Mouse (Mus musculus): Measurements from ENCODE around the gene Smpd4. TPM values are rescaled to one million over a fixed set of nuclear protein-coding genes. Genes with fewer than 3 reads are reported as not detected.
"Not testable (repeated sequence)": the region's sequence is repeated elsewhere in the genome, so short reads cannot be mapped to it uniquely, and the experiment has no call there.

Smpd4 gene
- 30.5 and 31.8 TPM in 2 replicates for polyA plus RNA-seq (2016; fragmentation: Nextera tagmentation; extraction: Ambion mirVana)

DNA sequence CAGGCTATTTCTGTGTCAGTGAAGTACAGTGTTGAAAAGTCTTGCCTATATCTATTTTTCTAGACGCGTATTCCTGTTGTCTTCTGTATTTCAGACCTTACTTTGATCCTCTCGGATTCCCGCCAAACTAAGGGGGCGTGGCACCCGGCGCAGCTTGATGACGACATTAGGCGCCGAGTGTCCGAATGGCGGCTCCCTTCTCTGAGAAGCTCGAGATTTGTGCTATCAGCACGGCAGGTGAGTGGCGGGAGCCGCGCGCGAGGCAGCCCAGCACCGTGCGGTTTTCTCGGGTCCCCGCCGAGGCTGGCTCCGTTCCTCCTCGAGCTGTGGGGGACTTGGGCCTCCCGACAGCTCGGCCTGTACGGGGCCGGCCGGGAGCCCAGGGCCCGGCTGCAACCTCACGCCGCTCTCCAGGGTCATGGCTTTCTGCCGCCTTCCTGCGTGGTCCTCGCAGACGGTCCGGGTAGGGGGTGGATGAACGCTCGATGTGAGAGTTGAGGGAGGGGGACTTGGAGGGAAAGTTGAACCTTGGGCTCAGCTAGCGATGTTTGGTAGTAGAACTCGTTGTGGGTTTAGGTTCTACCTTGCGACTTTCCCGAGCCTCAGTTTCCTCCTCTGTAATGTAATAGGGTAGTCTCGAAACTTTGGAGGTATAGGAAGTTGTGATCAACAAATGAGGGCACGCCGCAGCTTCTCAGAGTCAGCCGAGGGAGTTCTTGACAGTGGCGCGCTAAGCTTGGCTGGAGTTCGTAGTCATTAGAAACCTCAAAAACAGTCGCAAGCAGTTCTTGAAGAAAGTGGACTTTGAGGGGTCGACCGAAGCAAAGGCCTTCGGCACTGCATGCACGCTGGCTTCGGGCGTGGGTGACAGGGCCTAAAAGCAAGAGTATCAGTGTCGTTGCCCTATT, at the start of gene Smpd4:
Gene Smpd4 (plus strand): TSS at position 157 of the 908 bp plus-strand sequence.
- ATAC-seq (ENCODE audit: low FRiP score, low read depth): peak; percentile 89
- WGBS: 3% methylated on average over 60 of the region's 60 CpGs
- Histone ChIP-seq H3K4me3 (peak within 1 kb of the TSS; percentile 90), H3K9me3 (no peaks in the 10 kb centered on the region), H3K4me1 (peaks cover 10% of the 10 kb centered on the region), H3K4me2 (replicated peaks) (peak within 1 kb of the TSS; percentile 83), H3K27ac (no peak within 1 kb of the TSS), H3K36me3 (peaks cover 20% of the 10 kb centered on the region), H3K27me3 (replicated peaks) (no peaks in the 10 kb centered on the region), H3K9ac (peak within 1 kb of the TSS; percentile 80)

DNA sequence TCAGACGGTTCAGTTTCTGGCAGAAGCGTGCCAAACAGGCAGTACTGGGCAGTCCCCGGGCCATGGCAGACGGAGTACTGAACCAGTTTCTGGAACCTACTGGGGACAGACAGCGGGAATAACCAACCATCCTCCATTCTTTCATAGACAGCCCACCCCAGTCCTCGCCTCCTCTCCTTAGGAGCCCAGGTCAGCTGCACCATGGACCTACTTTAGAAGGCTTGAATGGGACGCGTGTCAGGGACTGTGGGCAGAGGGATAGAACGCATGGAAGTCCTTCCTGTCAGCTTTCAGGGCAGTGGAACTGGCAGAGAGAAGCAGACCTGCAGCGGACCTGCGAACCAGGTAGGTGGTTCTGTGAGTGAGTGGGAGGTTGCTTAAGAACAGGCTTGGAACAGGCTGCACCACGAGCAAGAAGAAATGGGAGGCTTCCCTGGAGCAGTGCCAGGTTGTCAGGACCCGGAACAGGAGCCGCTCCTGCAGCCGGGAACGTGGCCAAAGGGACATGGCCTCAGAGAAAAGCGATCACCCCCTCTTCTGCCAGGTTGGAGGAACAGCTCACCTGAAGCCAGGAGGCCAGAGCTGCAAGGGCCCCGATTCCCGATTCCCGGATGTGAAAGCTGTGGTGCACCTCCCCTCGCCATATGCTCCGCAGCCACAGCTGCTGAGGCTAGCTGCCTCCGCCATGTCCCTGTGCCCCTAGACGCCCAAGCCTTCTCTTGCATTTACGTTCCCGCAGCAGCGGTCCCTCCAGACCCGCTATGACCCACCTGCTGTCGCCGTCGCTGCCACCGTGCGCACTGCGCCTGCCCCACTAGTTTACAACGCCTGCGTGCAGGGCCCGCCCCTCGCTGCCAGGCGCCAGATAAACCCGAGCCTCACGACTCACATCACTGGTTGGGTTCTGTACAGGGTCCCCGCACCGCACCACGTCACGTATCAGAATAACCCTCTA, 43.0 kb upstream of the Smpd4 start:
- WGBS: 14% methylated on average over 45 of the region's 45 CpGs
- peaks cover 10% of the 10 kb centered on the region; the same call in 1 of the 2 replicates for H3K4me1 ChIP-seq
- peak overlapping the region; percentile 73 for H3K4me2 ChIP-seq (replicated peaks)
- H3K36me3 ChIP-seq: no peaks in the 10 kb centered on the region
- peak overlapping the region; percentile 59 for H3K9ac ChIP-seq
- H3K27ac ChIP-seq: no peak overlapping the region; the same call in 1 of the 2 replicates
- ATAC-seq (ENCODE audit: low FRiP score, low read depth): peak; percentile 41; the same call in 1 of the 2 replicates
- peaks cover 40% of the 10 kb centered on the region for H3K27me3 ChIP-seq (replicated peaks)
- H3K9me3 ChIP-seq: no peaks in the 10 kb centered on the region
- peak overlapping the region; percentile 46 for H3K4me3 ChIP-seq

DNA sequence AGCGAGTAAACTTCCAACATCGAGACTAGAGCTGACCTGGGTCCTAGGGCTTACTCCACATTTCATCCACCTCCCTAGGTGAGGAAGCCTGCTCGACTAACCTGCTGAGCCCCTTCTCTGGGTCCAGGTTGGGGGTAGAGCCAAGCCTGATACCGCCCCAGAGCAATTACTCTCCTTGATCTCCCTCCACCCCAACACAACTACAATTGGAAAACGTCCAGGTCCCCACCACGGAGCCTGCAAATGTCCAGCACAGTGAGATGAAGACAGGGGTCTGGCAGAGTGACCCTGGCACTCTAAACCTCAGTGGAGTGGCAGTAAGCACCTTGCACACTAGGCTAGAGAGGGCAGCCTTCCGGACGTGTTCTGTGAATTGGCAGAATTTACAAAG, 42.3 kb upstream of the Smpd4 start:
- Histone ChIP-seq H3K36me3 (no peaks in the 10 kb centered on the region), H3K27ac (no peak overlapping the region), H3K27me3 (replicated peaks) (peaks cover 37% of the 10 kb centered on the region), H3K4me3 (peak overlapping the region; percentile 46), H3K4me2 (replicated peaks) (peak overlapping the region; percentile 73), H3K4me1 (peaks cover 10% of the 10 kb centered on the region; the same call in 1 of the 2 replicates), H3K9ac (peak overlapping the region; percentile 59), H3K9me3 (no peaks in the 10 kb centered on the region)
- no peak for ATAC-seq (ENCODE audit: low FRiP score, low read depth)
- WGBS: 13% methylated on average over 8 of the region's 8 CpGs

DNA sequence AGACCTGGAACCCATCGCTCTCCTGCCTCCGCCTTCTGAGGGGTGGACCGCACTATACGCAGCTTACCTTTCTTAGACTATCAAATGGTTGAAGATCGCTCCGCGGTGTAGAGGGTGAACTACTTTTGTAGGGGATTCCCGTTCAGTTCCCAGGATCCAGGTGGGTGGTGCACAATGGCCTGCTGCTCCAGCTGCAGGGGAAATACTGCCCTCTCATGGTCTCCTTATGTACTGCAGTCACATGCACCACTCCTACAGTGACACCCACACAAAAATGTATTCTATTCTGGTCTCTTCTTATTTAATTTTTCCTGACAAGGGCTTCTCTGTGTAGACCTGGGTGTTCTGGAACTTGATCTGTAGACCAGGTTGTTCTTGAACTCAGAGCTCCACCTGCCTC, 36.1 kb upstream of the Smpd4 start, which contains the start of gene Slc7a4:
Gene Slc7a4 (minus strand): TSS at position 151 of the 400 bp plus-strand sequence.
- H3K9me3 ChIP-seq: no peaks in the 10 kb centered on the region
- ATAC-seq (ENCODE audit: low FRiP score, low read depth): no peak
- WGBS: 11% methylated on average over 8 of the region's 8 CpGs
- H3K9ac ChIP-seq: no peak within 1 kb of the TSS
- H3K4me2 ChIP-seq (replicated peaks): no peak within 1 kb of the TSS
- H3K4me1 ChIP-seq: no peaks in the 10 kb centered on the region
- H3K27ac ChIP-seq: no peak within 1 kb of the TSS
- H3K27me3 ChIP-seq (replicated peaks): peaks cover under 1% of the 10 kb centered on the region; the same call in 1 of the 2 replicates
- H3K36me3 ChIP-seq: no peaks in the 10 kb centered on the region
- H3K4me3 ChIP-seq: no peak within 1 kb of the TSS

DNA sequence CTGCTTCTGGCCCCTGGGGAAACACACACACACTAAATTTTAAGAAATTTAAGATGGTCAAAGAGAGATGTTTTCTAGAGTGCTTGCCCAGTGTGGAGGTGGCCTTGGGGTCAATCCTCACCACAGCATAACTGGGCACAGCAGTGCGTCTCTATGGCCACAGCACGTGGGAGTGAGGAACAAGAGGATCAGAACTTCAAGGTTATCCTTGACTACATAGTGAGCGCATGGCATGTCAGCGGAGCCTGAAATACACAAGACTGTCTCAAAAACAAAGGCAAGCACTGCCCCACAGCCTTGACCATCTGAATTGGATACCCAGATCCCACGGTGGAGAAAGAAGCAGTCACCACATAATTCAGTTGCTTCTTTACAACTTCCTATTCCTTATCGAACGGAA, 34.6 kb upstream of the Smpd4 start:
- H3K27me3 ChIP-seq (replicated peaks): no peaks in the 10 kb centered on the region
- H3K27ac ChIP-seq: no peak overlapping the region
- no peaks in the 10 kb centered on the region for H3K36me3 ChIP-seq
- H3K9ac ChIP-seq: no peak overlapping the region
- ATAC-seq (ENCODE audit: low FRiP score, low read depth): no peak
- no peaks in the 10 kb centered on the region for H3K9me3 ChIP-seq
- no peak overlapping the region for H3K4me3 ChIP-seq
- 87% methylated on average over 7 of the region's 7 CpGs for WGBS
- no peak overlapping the region for H3K4me2 ChIP-seq (replicated peaks)
- H3K4me1 ChIP-seq: no peaks in the 10 kb centered on the region

DNA sequence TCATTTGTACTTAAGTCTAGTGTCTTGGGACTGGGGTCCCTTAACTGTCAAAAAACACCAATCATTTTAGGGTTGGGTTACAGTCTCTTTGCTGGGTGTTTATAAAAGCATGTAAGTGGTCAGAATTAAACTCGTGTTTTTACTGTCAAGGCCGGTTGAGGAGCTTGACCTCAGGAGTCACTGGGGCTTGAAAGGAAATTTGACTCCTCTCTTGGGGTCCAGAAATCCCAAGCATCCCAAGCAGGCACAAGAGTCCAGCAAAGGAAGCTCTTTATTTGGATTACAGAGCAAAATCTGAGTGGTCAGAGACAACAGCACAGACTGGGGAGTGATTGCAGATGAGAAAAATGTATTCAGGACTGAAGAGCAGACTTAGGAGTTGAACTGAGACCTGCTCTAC, 28.4 kb upstream of the Smpd4 start:
- no peak overlapping the region for H3K9ac ChIP-seq
- H3K27me3 ChIP-seq (replicated peaks): no peaks in the 10 kb centered on the region
- no peak overlapping the region for H3K27ac ChIP-seq
- 52% methylated on average over 2 of the region's 2 CpGs for WGBS
- H3K4me3 ChIP-seq: no peak overlapping the region
- H3K4me1 ChIP-seq: no peaks in the 10 kb centered on the region
- H3K36me3 ChIP-seq: no peaks in the 10 kb centered on the region
- no peaks in the 10 kb centered on the region for H3K9me3 ChIP-seq
- ATAC-seq (ENCODE audit: low FRiP score, low read depth): no peak
- H3K4me2 ChIP-seq (replicated peaks): no peak overlapping the region

DNA sequence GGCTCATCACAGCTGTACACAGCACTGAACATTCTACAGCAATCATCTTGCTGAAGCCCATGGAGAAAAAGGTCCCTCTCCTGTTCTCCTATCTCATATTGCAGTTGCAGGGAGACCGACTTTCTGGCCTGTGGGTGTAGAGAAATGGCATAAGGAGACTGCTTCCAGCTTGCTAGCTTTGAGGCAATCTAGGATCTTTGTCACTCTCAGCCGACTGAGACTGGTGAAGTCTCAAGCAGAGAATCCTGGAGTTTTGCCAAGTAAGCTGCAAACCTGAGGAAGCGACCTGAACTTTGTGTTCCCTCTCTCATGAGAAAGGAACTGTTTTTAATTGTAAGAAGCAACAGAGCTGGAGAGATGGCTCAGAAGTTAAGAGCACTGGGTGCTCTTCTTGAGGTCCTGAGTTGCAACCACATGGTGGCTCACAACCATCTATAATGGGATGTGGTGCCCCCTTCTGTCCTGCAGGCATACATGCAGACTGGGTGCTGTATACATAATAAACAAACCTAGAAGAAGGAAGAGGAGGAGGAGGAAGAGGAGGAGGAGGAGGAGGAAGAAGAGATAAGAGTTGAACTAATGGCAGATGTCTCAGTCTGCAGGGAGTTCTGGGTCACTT, 18.1 kb upstream of the Smpd4 start:
- no peak for ATAC-seq (ENCODE audit: low FRiP score, low read depth)
- no peaks in the 10 kb centered on the region for H3K9me3 ChIP-seq
- no peak overlapping the region for H3K4me3 ChIP-seq
- 77% methylated on average over 3 of the region's 3 CpGs for WGBS
- no peaks in the 10 kb centered on the region for H3K4me1 ChIP-seq
- H3K36me3 ChIP-seq: no peaks in the 10 kb centered on the region
- no peak overlapping the region for H3K27ac ChIP-seq
- H3K27me3 ChIP-seq (replicated peaks): no peaks in the 10 kb centered on the region
- no peak overlapping the region for H3K4me2 ChIP-seq (replicated peaks)
- H3K9ac ChIP-seq: no peak overlapping the region

DNA sequence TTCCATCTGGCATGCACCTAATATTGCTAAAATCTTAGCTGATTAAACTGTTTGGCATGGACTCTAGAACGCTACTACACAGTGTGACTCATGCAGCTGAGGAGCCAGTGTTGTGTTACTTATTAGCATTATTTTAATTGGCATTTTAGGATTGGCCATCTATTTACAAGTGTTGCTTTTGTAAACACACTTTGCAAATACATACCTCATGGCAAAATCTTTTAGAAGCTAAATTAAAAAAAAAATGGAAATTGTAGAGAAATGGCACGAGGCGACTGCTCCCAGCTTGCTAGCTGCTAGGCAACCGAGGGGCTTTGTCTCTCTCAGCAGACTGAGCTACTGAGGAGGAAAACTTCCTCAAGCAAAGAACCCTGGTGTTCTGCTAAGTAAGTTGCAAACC, 14.2 kb upstream of the Smpd4 start:
- no peak overlapping the region for H3K27ac ChIP-seq
- H3K4me3 ChIP-seq: no peak overlapping the region
- WGBS: 67% methylated on average over 4 of the region's 4 CpGs
- H3K27me3 ChIP-seq (replicated peaks): no peaks in the 10 kb centered on the region
- H3K9me3 ChIP-seq: no peaks in the 10 kb centered on the region
- H3K4me1 ChIP-seq: no peaks in the 10 kb centered on the region
- H3K4me2 ChIP-seq (replicated peaks): no peak overlapping the region
- no peaks in the 10 kb centered on the region for H3K36me3 ChIP-seq
- no peak overlapping the region for H3K9ac ChIP-seq
- ATAC-seq (ENCODE audit: low FRiP score, low read depth): no peak

DNA sequence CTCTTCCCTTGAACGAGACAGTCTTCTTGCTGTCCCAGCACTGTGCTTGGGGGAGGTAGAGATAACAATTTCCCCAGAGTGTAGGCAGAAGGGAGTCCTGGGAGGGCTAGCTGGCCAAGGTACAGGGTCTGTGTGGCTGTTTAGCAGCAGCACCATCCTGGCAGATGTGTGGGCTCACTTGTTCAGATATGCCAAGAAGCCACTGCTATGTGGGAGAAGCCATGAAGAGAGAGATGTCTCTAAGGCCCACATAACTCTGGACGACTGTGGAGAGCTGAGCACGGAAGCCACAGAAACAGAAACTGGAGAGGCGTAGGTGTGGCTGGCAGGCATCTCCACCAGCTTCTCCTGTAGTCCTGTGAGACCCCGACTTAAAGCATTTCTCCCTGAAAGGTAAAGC, 13.5 kb upstream of the Smpd4 start:
- Histone ChIP-seq H3K27ac (no peak overlapping the region), H3K4me3 (no peak overlapping the region)

DNA sequence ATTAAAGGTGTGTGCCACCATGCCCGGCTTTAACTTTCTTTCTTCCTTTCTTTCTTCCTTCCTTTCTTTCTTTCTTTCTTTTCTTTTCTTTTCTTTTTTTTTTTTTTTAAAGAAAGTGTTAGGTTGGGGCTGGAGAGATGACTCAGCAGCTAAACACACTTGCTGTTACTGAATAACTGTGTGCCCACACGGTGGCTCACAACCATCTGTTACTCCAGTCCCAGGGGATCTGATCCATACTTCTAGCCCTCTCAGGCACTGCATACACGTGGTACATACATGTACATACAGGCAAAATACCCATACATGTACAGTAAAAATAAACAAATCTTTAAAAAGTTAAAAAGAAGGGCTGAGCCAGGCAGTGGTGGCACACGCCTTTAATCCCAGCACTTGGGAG, 7.8 kb upstream of the Smpd4 start:
- Histone ChIP-seq H3K27ac (no peak overlapping the region), H3K9me3 (no peaks in the 10 kb centered on the region), H3K4me1 (no peaks in the 10 kb centered on the region), H3K27me3 (replicated peaks) (no peaks in the 10 kb centered on the region), H3K9ac (no peak overlapping the region), H3K36me3 (no peaks in the 10 kb centered on the region), H3K4me3 (no peak overlapping the region), H3K4me2 (replicated peaks) (no peak overlapping the region)
- WGBS: 72% methylated on average over 4 of the region's 4 CpGs
- ATAC-seq (ENCODE audit: low FRiP score, low read depth): no peak

More for the DNA sequence above, 13.5 kb upstream of the Smpd4 start:
- Histone ChIP-seq H3K4me2 (replicated peaks) (no peak overlapping the region), H3K4me1 (no peaks in the 10 kb centered on the region), H3K9me3 (no peaks in the 10 kb centered on the region), H3K36me3 (no peaks in the 10 kb centered on the region), H3K9ac (no peak overlapping the region), H3K27me3 (replicated peaks) (no peaks in the 10 kb centered on the region)
- WGBS: 83% methylated on average over 5 of the region's 5 CpGs
- ATAC-seq (ENCODE audit: low FRiP score, low read depth): no peak

DNA sequence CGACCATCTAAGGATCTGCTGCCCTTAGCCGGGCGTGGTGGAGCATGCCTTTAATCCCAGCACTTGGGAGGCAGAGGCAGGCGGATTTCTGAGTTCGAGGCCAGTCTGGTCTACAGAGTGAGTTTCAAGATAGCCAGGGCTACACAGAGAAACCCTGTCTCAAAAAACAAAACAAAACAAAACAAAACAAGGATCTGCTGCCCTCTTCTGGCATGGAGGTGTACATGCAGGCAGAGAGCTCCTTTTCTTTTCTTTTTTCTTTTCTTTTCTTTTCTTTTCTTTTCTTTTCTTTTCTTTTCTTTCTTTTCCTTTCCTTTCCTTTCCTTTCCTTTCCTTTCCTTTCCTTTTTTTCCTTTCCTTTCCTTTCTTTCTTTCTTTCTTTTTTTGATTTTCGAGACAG, 4.4 kb upstream of the Smpd4 start:
- ATAC-seq (ENCODE audit: low FRiP score, low read depth): not testable (repeated sequence)
- 91% methylated on average over 6 of the region's 6 CpGs for WGBS

More for the DNA sequence above, 4.4 kb upstream of the Smpd4 start:
- not testable (repeated sequence) for H3K27ac ChIP-seq; H3K9ac ChIP-seq; H3K36me3 ChIP-seq; H3K4me2 ChIP-seq (replicated peaks); H3K4me1 ChIP-seq; H3K4me3 ChIP-seq; H3K27me3 ChIP-seq (replicated peaks); H3K9me3 ChIP-seq
